Mouse (Mus musculus): ENCODE results near the gene Helb.

- no peak for TF ChIP-seq CTCF (IDR thresholded peaks at IDR 0.05; ENCODE audit: low read depth)
- TF ChIP-seq EP300 (IDR thresholded peaks at IDR 0.05; ENCODE audit: low read depth) = no peak
Measured at GRCm38 (mm10) chr10:120033866-120034265, 78.9 kb downstream of the Helb start.
